Mouse (Mus musculus): ENCODE results near the gene Pdlim1. TPM values are rescaled to one million over a fixed set of nuclear protein-coding genes. Genes with fewer than 3 reads are reported as not detected.

Pdlim1 gene
- total RNA-seq, 4 experiments from 2014 or later = 81.4 to 93.4 (median 89.9) TPM

Other genes with a start within 250 kb of the Pdlim1 start
- not detected for gene Cyp2c54, start 198.0 kb downstream of the Pdlim1 start, total RNA-seq (2022)
- gene Cyp2c50, start 182.2 kb downstream of the Pdlim1 start, total RNA-seq (2022) = under 1 TPM in 1 of 4 experiments, not detected in 3; 0.35 TPM
- under 1 TPM in 1 of 4 experiments, not detected in 3; 0.40 TPM for gene Cyp2c70, start 84.5 kb downstream of the Pdlim1 start, total RNA-seq (2022)
- 100 to 1,000 TPM; 169 to 173 (median 171) TPM for gene Sorbs1, start 241.9 kb upstream of the Pdlim1 start, total RNA-seq (2022)